Mouse (Mus musculus) gonadal fat pad, adult 2 months (tissue): Measurements from ENCODE around the gene Xlr4b. TPM values are rescaled to one million over a fixed set of nuclear protein-coding genes. Genes with fewer than 3 reads are reported as not detected.
"Not testable (repeated sequence)": the region's sequence is repeated elsewhere in the genome, so short reads cannot be mapped to it uniquely, and the experiment has no call there.

Source experiments
- DNase-seq: peaks from one replicate; pipeline ENCODE4 v3.0.0-alpha.2; 2012; ENCODE audit warnings: low read depth
- polyA plus RNA-seq: library from polyadenylated mRNA; depleted of rRNA; stranded (reverse); fragments of >200 nt; gene quantifications from 2 replicates; pipeline ENCODE4 v1.2.3, GENCODE M21; 2012; rRNA removed

Gene Xlr4b
- 0.63 and 1.0 TPM in 2 replicates for polyA plus RNA-seq

GRCm38 (mm10) chrX:73213819-73214564 lies at the start of gene Xlr4b:
TSS of gene Xlr4b (plus strand) at chrX:73214333.
- not testable (repeated sequence) for DNase-seq

GRCm38 (mm10) chrX:73176889-73177288 lies 37.2 kb upstream of the Xlr4b start, which contains the start of gene Spin2d:
TSS of gene Spin2d (minus strand) at chrX:73176989.
- not testable (repeated sequence) for DNase-seq

GRCm38 (mm10) chrX:73191934-73192333 lies 22.2 kb upstream of the Xlr4b start, which contains the start of gene Xlr3b:
TSS of gene Xlr3b (plus strand) at chrX:73192207.
- DNase-seq, result not testable (repeated sequence)

- no peak for DNase-seq
These were observed 11.2 kb downstream of the Xlr4b start for GRCm38 (mm10) chrX:73225365-73225764.

- no peak for DNase-seq
These were observed 13.9 kb downstream of the Xlr4b start, which contains the start of gene F8a for GRCm38 (mm10) chrX:73227914-73228605. TSS of gene F8a (plus strand) at chrX:73228291.

GRCm38 (mm10) chrX:73228606-73229214 lies 14.6 kb downstream of the Xlr4b start:
- DNase-seq, result no peak

- DNase-seq, result no peak
These were observed 15.2 kb downstream of the Xlr4b start for GRCm38 (mm10) chrX:73229288-73229687.

- not testable (repeated sequence) for DNase-seq
These were observed 28.7 kb downstream of the Xlr4b start, which contains the start of gene Xlr4c for GRCm38 (mm10) chrX:73242821-73243325. TSS of gene Xlr4c (minus strand) at chrX:73243130.

- not testable (repeated sequence) for DNase-seq
These were observed 48.3 kb downstream of the Xlr4b start for GRCm38 (mm10) chrX:73262428-73262827.

GRCm38 (mm10) chrX:73265270-73265669 lies 51.1 kb downstream of the Xlr4b start, which contains the start of gene Xlr3c:
TSS of gene Xlr3c (minus strand) at chrX:73265390.
- DNase-seq, result not testable (repeated sequence)

Other genes with a start within 250 kb of the Xlr4b start
- gene Zfp185, start 227.0 kb upstream of the Xlr4b start, polyA plus RNA-seq, result 157 and 194 TPM in 2 replicates
- gene Pnma5, start 177.2 kb upstream of the Xlr4b start, polyA plus RNA-seq, result not detected in 2 replicates
- 0.03 TPM in 1 of 2 replicates, not detected in the other for gene Pnma3, start 149.5 kb upstream of the Xlr4b start, polyA plus RNA-seq
- 2.1 and 4.6 TPM in 2 replicates for gene Xlr4a, start 131.9 kb upstream of the Xlr4b start, polyA plus RNA-seq
- 1.7 and 2.3 TPM in 2 replicates for gene Xlr3a, start 117.2 kb upstream of the Xlr4b start, polyA plus RNA-seq
- gene Gm14685, start 97.3 kb upstream of the Xlr4b start, polyA plus RNA-seq, result 1.00 and 1.9 TPM in 2 replicates
- gene Xlr5b, start 65.5 kb upstream of the Xlr4b start, polyA plus RNA-seq, result not detected in 2 replicates
- gene DXBay18, start 64.9 kb upstream of the Xlr4b start, polyA plus RNA-seq, result 0.35 and 0.55 TPM in 2 replicates
- not detected in 2 replicates for gene Spin2d, start 37.3 kb upstream of the Xlr4b start, polyA plus RNA-seq
- gene Xlr3b, start 22.1 kb upstream of the Xlr4b start, polyA plus RNA-seq, result 1.2 and 1.4 TPM in 2 replicates
- gene F8a, start 14.0 kb downstream of the Xlr4b start, polyA plus RNA-seq, result 7.2 and 12.1 TPM in 2 replicates
- gene Xlr4c, start 28.8 kb downstream of the Xlr4b start, polyA plus RNA-seq, result 0.81 and 1.4 TPM in 2 replicates
- 0.18 and 0.31 TPM in 2 replicates for gene Xlr3c, start 51.1 kb downstream of the Xlr4b start, polyA plus RNA-seq
- not detected in 2 replicates for gene Xlr5a, start 78.6 kb downstream of the Xlr4b start, polyA plus RNA-seq
- gene Xlr5c, start 78.6 kb downstream of the Xlr4b start, polyA plus RNA-seq, result not detected in 2 replicates
- gene Gm45015, start 122.5 kb downstream of the Xlr4b start, polyA plus RNA-seq, result not detected in 2 replicates
- gene Zfp275, start 128.3 kb downstream of the Xlr4b start, polyA plus RNA-seq, result 20.4 and 22.8 TPM in 2 replicates
- 0.08 and 0.14 TPM in 2 replicates for gene Gm18336, start 184.4 kb downstream of the Xlr4b start, polyA plus RNA-seq
- 0.09 and 0.12 TPM in 2 replicates for gene Zfp92, start 196.8 kb downstream of the Xlr4b start, polyA plus RNA-seq
- 3.7 and 5.0 TPM in 2 replicates for gene Trex2, start 221.0 kb downstream of the Xlr4b start, polyA plus RNA-seq
- 16.0 and 22.5 TPM in 2 replicates for gene Haus7, start 244.7 kb downstream of the Xlr4b start, polyA plus RNA-seq